Mouse (Mus musculus): ENCODE results near the gene Ninl. TPM values are rescaled to one million over a fixed set of nuclear protein-coding genes. Genes with fewer than 3 reads are reported as not detected.

The Ninl gene
- polyA plus RNA-seq, 1 experiment: 7.3 TPM

DNA sequence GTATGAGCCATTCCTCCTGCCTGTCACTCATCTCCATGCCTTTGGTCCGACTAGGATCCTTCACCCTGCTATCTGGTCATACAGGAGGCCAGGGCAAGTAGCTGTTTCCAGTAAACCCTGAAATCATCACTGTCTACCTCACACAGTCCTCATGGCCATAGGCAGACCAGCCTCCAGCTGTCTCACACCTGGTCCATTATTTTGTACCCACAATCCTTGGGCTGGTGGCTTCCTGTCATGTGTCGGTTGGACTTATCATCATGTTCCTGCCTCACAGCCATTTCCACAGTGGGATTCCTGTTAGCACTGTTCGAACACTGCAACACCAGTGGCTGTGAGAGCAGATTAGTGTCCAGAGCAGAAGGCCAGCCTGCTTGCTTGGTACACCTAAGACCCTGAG is 60.4 kb downstream of the Ninl start:
- Histone ChIP-seq H3K27ac (ENCODE audit: insufficient read depth, low read length) (no peak overlapping the region), H3K4me3 (ENCODE audit: insufficient read depth, low read length) (no peak overlapping the region), H3K4me1 (ENCODE audit: control insufficient read depth, insufficient read depth, low read length) (no peaks in the 10 kb centered on the region)
- TF ChIP-seq POLR2A (IDR thresholded peaks at IDR 0.05; ENCODE audit: low read depth, low read length) (no peak), CTCF (IDR thresholded peaks at IDR 0.05; ENCODE audit: borderline replicate concordance, insufficient read depth, low read length) (no peak)

- H3K4me1 ChIP-seq (ENCODE audit: control insufficient read depth, insufficient read depth, low read length): no peaks in the 10 kb centered on the region
- H3K4me3 ChIP-seq (ENCODE audit: insufficient read depth, low read length): no peak overlapping the region
- no peak for TF ChIP-seq POLR2A (IDR thresholded peaks at IDR 0.05; ENCODE audit: low read depth, low read length)
- TF ChIP-seq CTCF (IDR thresholded peaks at IDR 0.05; ENCODE audit: borderline replicate concordance, insufficient read depth, low read length): no peak
- no peak overlapping the region for H3K27ac ChIP-seq (ENCODE audit: insufficient read depth, low read length)
These were observed 61.5 kb downstream of the Ninl start for GRCm38 (mm10) chr2:150977676-150978075.

GRCm38 (mm10) chr2:150976871-150977270 is 62.3 kb downstream of the Ninl start:
- no peak for TF ChIP-seq POLR2A (IDR thresholded peaks at IDR 0.05; ENCODE audit: low read depth, low read length)
- TF ChIP-seq CTCF (IDR thresholded peaks at IDR 0.05; ENCODE audit: borderline replicate concordance, insufficient read depth, low read length): no peak
- H3K4me1 ChIP-seq (ENCODE audit: control insufficient read depth, insufficient read depth, low read length): no peaks in the 10 kb centered on the region
- H3K27ac ChIP-seq (ENCODE audit: insufficient read depth, low read length): no peak overlapping the region
- H3K4me3 ChIP-seq (ENCODE audit: insufficient read depth, low read length): no peak overlapping the region

DNA sequence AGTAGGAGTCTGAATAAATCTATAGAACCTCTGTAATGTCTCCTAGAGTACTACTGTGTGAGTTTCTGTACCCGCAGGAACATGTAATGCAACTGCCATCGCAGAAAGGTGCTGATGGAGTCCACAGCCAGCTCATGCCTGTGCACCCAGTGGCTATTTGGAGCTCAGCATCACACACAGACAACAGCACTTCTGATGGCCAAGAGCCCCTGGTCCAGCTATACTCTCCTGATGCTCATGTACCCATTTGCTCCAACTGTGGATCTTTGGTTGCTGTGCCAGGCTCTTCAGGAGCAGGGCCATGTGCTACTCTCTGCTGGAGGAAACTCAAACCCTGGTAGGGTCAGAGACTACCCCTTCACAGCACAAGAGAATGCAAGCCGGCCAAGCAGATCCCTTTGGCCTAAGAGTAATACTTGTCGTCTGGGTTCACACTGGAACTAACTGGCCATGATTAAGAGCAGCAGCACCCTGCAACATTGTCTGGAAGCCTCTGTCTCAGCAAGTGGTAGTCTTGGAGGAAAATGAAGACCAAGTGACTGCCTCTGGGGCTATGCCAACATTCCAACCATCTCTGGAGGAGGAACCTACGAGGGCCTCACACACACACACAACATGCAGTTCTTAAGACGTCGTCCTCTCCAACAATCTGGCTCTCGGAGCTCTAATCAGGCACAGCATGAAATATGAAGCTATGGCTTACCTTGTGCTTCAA is 65.6 kb downstream of the Ninl start:
- Histone ChIP-seq H3K27ac (ENCODE audit: insufficient read depth, low read length) (no peak overlapping the region), H3K4me1 (ENCODE audit: control insufficient read depth, insufficient read depth, low read length) (no peaks in the 10 kb centered on the region), H3K4me3 (ENCODE audit: insufficient read depth, low read length) (no peak overlapping the region)
- TF ChIP-seq CTCF (IDR thresholded peaks at IDR 0.05; ENCODE audit: borderline replicate concordance, insufficient read depth, low read length) (no peak), POLR2A (IDR thresholded peaks at IDR 0.05; ENCODE audit: low read depth, low read length) (no peak)

DNA sequence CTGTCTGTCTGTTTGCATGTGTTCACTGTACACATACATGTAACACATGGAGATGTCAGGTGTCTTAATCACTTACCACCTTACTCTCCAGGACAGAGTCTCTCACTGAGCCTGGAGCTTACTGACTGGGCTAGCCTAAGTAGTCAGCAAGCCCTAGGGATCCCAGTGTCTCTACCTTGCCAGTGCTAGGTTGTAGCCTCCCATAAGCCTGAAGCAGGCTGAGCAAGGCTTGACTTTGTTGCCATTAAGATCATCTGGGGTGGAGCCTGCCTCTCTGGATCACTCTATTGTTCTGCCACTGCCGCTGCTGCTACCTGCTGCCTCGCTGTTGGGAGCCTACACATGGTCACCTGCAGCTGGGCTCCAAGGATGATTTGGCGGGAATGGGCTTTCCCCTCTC is 66.5 kb downstream of the Ninl start:
- Histone ChIP-seq H3K27ac (ENCODE audit: insufficient read depth, low read length) (no peak overlapping the region), H3K4me1 (ENCODE audit: control insufficient read depth, insufficient read depth, low read length) (no peaks in the 10 kb centered on the region), H3K4me3 (ENCODE audit: insufficient read depth, low read length) (no peak overlapping the region)
- TF ChIP-seq POLR2A (IDR thresholded peaks at IDR 0.05; ENCODE audit: low read depth, low read length): no peak
- TF ChIP-seq CTCF (IDR thresholded peaks at IDR 0.05; ENCODE audit: borderline replicate concordance, insufficient read depth, low read length): no peak

- Histone ChIP-seq H3K4me3 (ENCODE audit: insufficient read depth, low read length) (no peak overlapping the region), H3K4me1 (ENCODE audit: control insufficient read depth, insufficient read depth, low read length) (no peaks in the 10 kb centered on the region), H3K27ac (ENCODE audit: insufficient read depth, low read length) (no peak overlapping the region)
- TF ChIP-seq POLR2A (IDR thresholded peaks at IDR 0.05; ENCODE audit: low read depth, low read length): no peak
- TF ChIP-seq CTCF (IDR thresholded peaks at IDR 0.05; ENCODE audit: borderline replicate concordance, insufficient read depth, low read length): no peak
These were observed 67.3 kb downstream of the Ninl start for GRCm38 (mm10) chr2:150971856-150972255.

DNA sequence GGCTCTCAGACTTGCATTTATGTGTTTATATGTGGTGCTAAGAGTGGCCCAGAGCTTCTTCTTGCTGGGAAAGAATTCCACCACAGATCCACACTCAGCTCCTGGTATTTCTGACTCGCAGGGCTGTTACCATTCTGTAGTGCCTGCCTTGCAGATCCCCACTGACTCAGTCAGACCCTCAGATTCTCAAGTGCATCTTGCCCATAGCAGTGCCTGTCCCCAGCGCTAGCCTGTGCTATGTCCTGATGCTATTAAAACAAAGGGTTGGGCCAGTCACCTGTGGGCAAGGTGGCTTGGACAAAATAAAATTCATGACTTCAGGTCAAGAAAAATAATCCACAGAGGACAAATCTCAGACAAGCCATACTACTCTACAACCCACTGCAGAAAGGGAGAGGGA is 70.0 kb downstream of the Ninl start:
- Histone ChIP-seq H3K4me1 (ENCODE audit: control insufficient read depth, insufficient read depth, low read length) (no peaks in the 10 kb centered on the region), H3K4me3 (ENCODE audit: insufficient read depth, low read length) (no peak overlapping the region), H3K27ac (ENCODE audit: insufficient read depth, low read length) (no peak overlapping the region)
- no peak for TF ChIP-seq POLR2A (IDR thresholded peaks at IDR 0.05; ENCODE audit: low read depth, low read length)
- TF ChIP-seq CTCF (IDR thresholded peaks at IDR 0.05; ENCODE audit: borderline replicate concordance, insufficient read depth, low read length): no peak

DNA sequence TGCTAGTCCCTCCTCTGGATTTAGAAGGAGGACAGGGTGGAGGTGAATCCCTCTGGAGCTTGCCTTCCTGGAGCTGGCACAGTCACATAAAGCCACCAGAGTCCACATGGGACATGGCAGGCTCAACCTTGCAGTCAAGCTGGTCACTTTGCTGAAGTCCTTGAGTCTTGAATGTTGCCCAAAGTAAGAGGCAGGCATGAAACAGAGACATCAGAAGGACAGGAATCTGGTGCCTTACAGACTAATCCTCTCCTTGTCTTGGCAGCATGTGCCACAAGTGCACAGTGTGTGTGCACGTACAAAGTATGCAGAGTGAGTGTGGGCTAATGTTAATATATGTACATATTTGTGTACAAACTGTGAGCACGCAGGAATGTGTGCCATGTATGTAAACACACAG is 71.7 kb downstream of the Ninl start:
- Histone ChIP-seq H3K4me1 (ENCODE audit: control insufficient read depth, insufficient read depth, low read length) (no peaks in the 10 kb centered on the region), H3K27ac (ENCODE audit: insufficient read depth, low read length) (no peak overlapping the region), H3K4me3 (ENCODE audit: insufficient read depth, low read length) (no peak overlapping the region)
- TF ChIP-seq POLR2A (IDR thresholded peaks at IDR 0.05; ENCODE audit: low read depth, low read length) (no peak), CTCF (IDR thresholded peaks at IDR 0.05; ENCODE audit: borderline replicate concordance, insufficient read depth, low read length) (no peak)

- no peak for TF ChIP-seq CTCF (IDR thresholded peaks at IDR 0.05; ENCODE audit: borderline replicate concordance, insufficient read depth, low read length)
- no peak for TF ChIP-seq POLR2A (IDR thresholded peaks at IDR 0.05; ENCODE audit: low read depth, low read length)
These were observed 73.2 kb downstream of the Ninl start for GRCm38 (mm10) chr2:150965951-150966350.

DNA sequence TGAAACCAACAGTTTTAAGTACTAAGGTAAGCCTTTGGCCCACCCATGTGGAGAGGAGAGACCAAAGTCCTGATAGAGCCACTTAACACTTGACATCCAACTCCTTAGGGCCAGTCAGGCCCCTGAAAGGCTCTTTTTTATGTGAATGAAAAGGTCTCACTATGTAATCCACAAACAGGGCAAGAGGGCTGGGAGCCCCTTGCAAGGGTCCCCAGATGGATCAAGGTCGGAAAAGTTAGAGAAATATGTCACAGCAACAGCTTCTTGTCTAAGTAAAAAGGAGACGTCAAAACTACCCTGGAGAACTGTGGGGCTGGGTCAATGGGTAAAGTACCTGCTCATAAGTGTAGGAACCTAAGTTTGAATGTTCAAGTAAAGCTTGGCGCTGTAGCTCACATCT is 74.5 kb downstream of the Ninl start:
- TF ChIP-seq CTCF (IDR thresholded peaks at IDR 0.05; ENCODE audit: borderline replicate concordance, insufficient read depth, low read length) (no peak), POLR2A (IDR thresholded peaks at IDR 0.05; ENCODE audit: low read depth, low read length) (no peak)
- Histone ChIP-seq H3K4me3 (ENCODE audit: insufficient read depth, low read length) (no peak overlapping the region), H3K4me1 (ENCODE audit: control insufficient read depth, insufficient read depth, low read length) (no peaks in the 10 kb centered on the region), H3K27ac (ENCODE audit: insufficient read depth, low read length) (no peak overlapping the region)

More at GRCm38 (mm10) chr2:150965951-150966350, 73.2 kb downstream of the Ninl start:
- no peak overlapping the region for H3K4me3 ChIP-seq (ENCODE audit: insufficient read depth, low read length)
- no peaks in the 10 kb centered on the region for H3K4me1 ChIP-seq (ENCODE audit: control insufficient read depth, insufficient read depth, low read length)
- no peak overlapping the region for H3K27ac ChIP-seq (ENCODE audit: insufficient read depth, low read length)
